Mouse (Mus musculus): ENCODE results near the gene Olfr68.
"Not testable (repeated sequence)": the region's sequence is repeated elsewhere in the genome, so short reads cannot be mapped to it uniquely, and the experiment has no call there.

The Olfr68 gene

DNA sequence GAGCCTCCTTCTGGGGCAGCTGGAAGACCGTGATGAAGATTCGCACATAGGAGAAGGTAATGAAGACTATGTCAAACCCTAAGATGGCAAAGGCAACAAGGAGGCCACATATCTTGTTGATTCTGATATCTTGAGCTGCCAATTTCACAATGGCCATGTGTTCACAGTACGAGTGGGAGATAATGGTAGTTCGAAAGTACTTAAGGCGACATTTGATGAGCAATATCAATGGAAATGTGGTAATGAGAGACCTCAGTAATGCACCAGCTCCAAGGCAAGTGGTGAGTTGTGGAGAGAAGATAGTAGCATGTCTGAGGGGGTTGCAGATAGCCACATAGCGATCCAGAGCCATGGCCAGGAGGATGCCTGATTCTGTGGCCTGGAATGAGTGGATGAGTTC, 11.8 kb downstream of the Olfr68 start:
- DNase-seq (ENCODE audit: low read depth) = not testable (repeated sequence)

DNA sequence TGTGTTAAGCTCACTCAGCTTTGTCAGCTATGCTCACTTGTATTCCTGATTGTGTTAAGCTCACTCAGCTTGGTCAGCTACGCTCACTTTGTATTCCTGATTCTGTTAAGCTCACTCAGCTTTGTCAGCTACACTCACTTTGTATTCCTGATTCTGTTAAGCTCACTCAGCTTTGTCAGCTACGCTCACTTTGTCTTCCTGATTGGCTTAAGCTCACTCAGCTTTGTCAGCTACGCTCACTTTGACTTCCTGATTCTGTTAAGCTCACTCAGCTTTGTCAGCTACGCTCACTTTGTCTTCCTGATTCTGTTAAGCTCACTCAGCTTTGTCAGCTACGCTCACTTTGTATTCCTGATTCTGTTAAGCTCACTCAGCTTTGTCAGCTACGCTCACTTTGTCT, 17.3 kb downstream of the Olfr68 start:
- not testable (repeated sequence) for DNase-seq (ENCODE audit: low read depth)

DNA sequence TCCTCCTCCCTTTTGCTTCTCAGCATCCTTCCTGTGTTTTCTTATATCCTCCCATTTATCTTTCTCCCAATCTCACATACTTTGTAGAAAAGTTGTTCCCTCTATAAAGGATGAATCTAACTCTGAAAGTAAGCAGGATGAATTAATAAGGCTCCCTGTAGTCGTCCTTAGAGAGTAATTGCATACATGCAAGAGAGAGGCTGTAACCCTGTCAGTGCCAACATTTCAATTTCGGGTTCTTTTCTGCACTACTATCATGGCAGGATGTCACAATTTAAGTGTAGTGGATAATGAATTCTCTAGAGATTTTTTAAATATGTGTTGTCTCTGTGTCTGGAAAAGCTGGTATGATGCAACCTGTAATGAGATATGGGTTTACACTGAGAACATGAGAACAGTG, 22.3 kb downstream of the Olfr68 start, which contains the start of gene Olfr630:
Olfr630 (minus strand) TSS at position 101 of the 400 bp plus-strand sequence.
- no peak for DNase-seq (ENCODE audit: low read depth)

DNA sequence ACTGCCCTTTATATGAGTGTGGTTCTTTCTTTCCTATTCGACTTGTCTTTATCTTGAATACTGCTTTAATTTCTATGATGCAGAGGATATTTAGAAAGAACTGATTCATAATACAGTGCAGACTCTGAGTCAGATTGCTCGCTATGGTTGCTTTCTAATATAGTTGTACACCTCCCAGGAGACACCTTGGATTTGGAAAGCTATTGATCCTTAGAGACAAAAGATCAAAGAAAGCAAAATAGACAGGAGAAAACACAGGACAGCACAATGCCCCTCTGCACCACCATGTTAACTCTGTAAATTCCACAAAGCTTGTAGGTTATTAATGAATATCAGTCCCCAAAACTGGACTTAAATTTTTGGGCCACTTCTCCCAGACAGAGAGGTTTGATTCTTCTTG, 34.7 kb downstream of the Olfr68 start, which contains the start of gene Olfr629:
Olfr629 (minus strand) TSS at position 101 of the 400 bp plus-strand sequence.
- no peak for DNase-seq (ENCODE audit: low read depth)

DNA sequence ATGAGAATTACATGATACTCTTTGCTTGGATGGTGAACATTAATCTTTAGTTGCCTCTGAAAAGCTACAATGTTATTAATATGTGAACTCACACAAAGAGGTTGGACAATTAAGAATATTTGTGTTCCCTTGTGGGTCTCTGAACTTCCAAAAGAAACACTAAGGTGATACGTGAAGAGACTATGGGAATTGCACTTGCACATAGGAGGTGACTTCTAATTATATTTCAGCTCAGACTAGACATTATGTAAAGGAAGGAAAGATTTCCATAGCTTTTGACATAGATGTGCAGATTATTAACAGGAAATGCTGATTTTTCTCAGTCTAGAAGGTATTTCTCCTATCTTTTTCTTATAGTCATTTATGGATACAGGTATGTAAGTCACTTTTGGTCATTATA, 49.4 kb downstream of the Olfr68 start, which contains the start of gene Olfr628:
Olfr628 (plus strand) TSS at position 301 of the 400 bp plus-strand sequence.
- no peak for DNase-seq (ENCODE audit: low read depth)

All from c-Kit-positive CD71-negative TER-119-negative erythroid progenitor cells, embryonic 14.5 days (primary cell).